Mouse (Mus musculus): ENCODE measurements around the gene Diaph2. TPM values are rescaled to one million over a fixed set of nuclear protein-coding genes. Genes with fewer than 3 reads are reported as not detected.
"Not testable (repeated sequence)": the region's sequence is repeated elsewhere in the genome, so short reads cannot be mapped to it uniquely, and the experiment has no call there.

Gene Diaph2
- polyA plus RNA-seq, 1 experiment from 2014 or later = 6.7 TPM

- peak; percentile 84 for ATAC-seq (ENCODE audit: low FRiP score, low read depth)
- Histone ChIP-seq H3K4me3 (no peak overlapping the region), H3K27me3 (no peaks in the 10 kb centered on the region), H3K36me3 (no peaks in the 10 kb centered on the region), H3K9ac (replicated peaks) (no peak overlapping the region), H3K4me1 (no peaks in the 10 kb centered on the region), H3K27ac (replicated peaks) (no peak overlapping the region), H3K4me2 (replicated peaks) (no peak overlapping the region), H3K9me3 (no peaks in the 10 kb centered on the region)
- WGBS = 55% methylated on average over 7 of the region's 7 CpGs
Measured at GRCm38 (mm10) chrX:130351480-130351879, 601.9 kb downstream of the Diaph2 start.

- Histone ChIP-seq H3K4me1 (no peaks in the 10 kb centered on the region), H3K4me2 (replicated peaks) (no peak overlapping the region), H3K27me3 (no peaks in the 10 kb centered on the region), H3K9me3 (no peaks in the 10 kb centered on the region), H3K27ac (replicated peaks) (no peak overlapping the region), H3K36me3 (no peaks in the 10 kb centered on the region), H3K9ac (replicated peaks) (no peak overlapping the region), H3K4me3 (no peak overlapping the region)
- no peak for ATAC-seq (ENCODE audit: low FRiP score, low read depth)
- WGBS = 42% methylated on average over 4 of the region's 4 CpGs
Measured at GRCm38 (mm10) chrX:130393508-130394145, 644.1 kb downstream of the Diaph2 start.

- no peaks in the 10 kb centered on the region for H3K27me3 ChIP-seq
- H3K36me3 ChIP-seq = no peaks in the 10 kb centered on the region
- H3K27ac ChIP-seq (replicated peaks) = no peak overlapping the region
- H3K4me3 ChIP-seq = no peak overlapping the region
- no peaks in the 10 kb centered on the region for H3K4me1 ChIP-seq
- 46% methylated on average over 3 of the region's 3 CpGs for WGBS
- H3K9me3 ChIP-seq = no peaks in the 10 kb centered on the region
- H3K9ac ChIP-seq (replicated peaks) = no peak overlapping the region
- no peak overlapping the region for H3K4me2 ChIP-seq (replicated peaks)
- ATAC-seq (ENCODE audit: low FRiP score, low read depth) = no peak
Measured at GRCm38 (mm10) chrX:130403214-130403613, 653.7 kb downstream of the Diaph2 start.

- not testable (repeated sequence) for H3K9ac ChIP-seq (replicated peaks); H3K4me3 ChIP-seq; H3K9me3 ChIP-seq; H3K4me1 ChIP-seq; ATAC-seq (ENCODE audit: low FRiP score, low read depth); H3K4me2 ChIP-seq (replicated peaks); H3K36me3 ChIP-seq; H3K27me3 ChIP-seq; H3K27ac ChIP-seq (replicated peaks)
- WGBS = 88% methylated on average over 3 of the region's 3 CpGs
Measured at GRCm38 (mm10) chrX:130407471-130407870, 657.9 kb downstream of the Diaph2 start.

GRCm38 (mm10) chrX:130408985-130409384 lies 659.4 kb downstream of the Diaph2 start:
- 89% methylated on average over 1 of the region's 1 CpGs for WGBS
- ATAC-seq (ENCODE audit: low FRiP score, low read depth) = no peak
- no peaks in the 10 kb centered on the region for H3K4me1 ChIP-seq

GRCm38 (mm10) chrX:130423134-130423533 lies 673.6 kb downstream of the Diaph2 start:
- 81% methylated on average over 2 of the region's 2 CpGs for WGBS
- Histone ChIP-seq H3K4me1 (no peaks in the 10 kb centered on the region), H3K27me3 (no peaks in the 10 kb centered on the region), H3K36me3 (no peaks in the 10 kb centered on the region), H3K4me2 (replicated peaks) (no peak overlapping the region), H3K9ac (replicated peaks) (no peak overlapping the region), H3K27ac (replicated peaks) (no peak overlapping the region), H3K9me3 (no peaks in the 10 kb centered on the region), H3K4me3 (no peak overlapping the region)
- no peak for ATAC-seq (ENCODE audit: low FRiP score, low read depth)

More at GRCm38 (mm10) chrX:130408985-130409384, 659.4 kb downstream of the Diaph2 start:
- no peak overlapping the region for H3K9ac ChIP-seq (replicated peaks)
- H3K27me3 ChIP-seq = no peaks in the 10 kb centered on the region
- H3K4me2 ChIP-seq (replicated peaks) = no peak overlapping the region
- no peak overlapping the region for H3K4me3 ChIP-seq
- no peaks in the 10 kb centered on the region for H3K9me3 ChIP-seq
- no peaks in the 10 kb centered on the region for H3K36me3 ChIP-seq
- no peak overlapping the region for H3K27ac ChIP-seq (replicated peaks)

GRCm38 (mm10) chrX:130451822-130452487 lies 702.4 kb downstream of the Diaph2 start:
- 40% methylated on average over 4 of the region's 4 CpGs for WGBS
- Histone ChIP-seq H3K9me3 (no peaks in the 10 kb centered on the region), H3K4me1 (no peaks in the 10 kb centered on the region), H3K9ac (replicated peaks) (no peak overlapping the region), H3K27me3 (no peaks in the 10 kb centered on the region), H3K4me3 (no peak overlapping the region), H3K4me2 (replicated peaks) (no peak overlapping the region), H3K27ac (replicated peaks) (no peak overlapping the region), H3K36me3 (no peaks in the 10 kb centered on the region)
- peak; percentile 41; the same call in 1 of the 2 replicates for ATAC-seq (ENCODE audit: low FRiP score, low read depth)

GRCm38 (mm10) chrX:130452488-130452823 lies 702.9 kb downstream of the Diaph2 start:
- H3K27me3 ChIP-seq = no peaks in the 10 kb centered on the region
- no peak overlapping the region for H3K27ac ChIP-seq (replicated peaks)
- H3K4me2 ChIP-seq (replicated peaks) = no peak overlapping the region
- WGBS = 78% methylated on average over 4 of the region's 4 CpGs
- H3K9ac ChIP-seq (replicated peaks) = no peak overlapping the region
- H3K4me1 ChIP-seq = no peaks in the 10 kb centered on the region
- peak; percentile 56 for ATAC-seq (ENCODE audit: low FRiP score, low read depth)
- no peak overlapping the region for H3K4me3 ChIP-seq
- no peaks in the 10 kb centered on the region for H3K9me3 ChIP-seq
- H3K36me3 ChIP-seq = no peaks in the 10 kb centered on the region

GRCm38 (mm10) chrX:130473133-130473532 lies 723.6 kb downstream of the Diaph2 start:
- no peak for ATAC-seq (ENCODE audit: low FRiP score, low read depth)
- H3K36me3 ChIP-seq = no peaks in the 10 kb centered on the region
- no peaks in the 10 kb centered on the region for H3K4me1 ChIP-seq
- no peaks in the 10 kb centered on the region for H3K27me3 ChIP-seq
- no peak overlapping the region for H3K4me3 ChIP-seq
- H3K4me2 ChIP-seq (replicated peaks) = no peak overlapping the region
- no peak overlapping the region for H3K9ac ChIP-seq (replicated peaks)
- no peak overlapping the region for H3K27ac ChIP-seq (replicated peaks)
- 40% methylated on average over 2 of the region's 2 CpGs for WGBS
- no peaks in the 10 kb centered on the region for H3K9me3 ChIP-seq

- Histone ChIP-seq H3K4me3 (no peak overlapping the region), H3K4me2 (replicated peaks) (no peak overlapping the region), H3K27me3 (no peaks in the 10 kb centered on the region), H3K36me3 (no peaks in the 10 kb centered on the region), H3K4me1 (no peaks in the 10 kb centered on the region), H3K27ac (replicated peaks) (no peak overlapping the region), H3K9ac (replicated peaks) (no peak overlapping the region), H3K9me3 (no peaks in the 10 kb centered on the region)
- 91% methylated on average over 1 of the region's 1 CpGs for WGBS
- ATAC-seq (ENCODE audit: low FRiP score, low read depth) = no peak
Measured at GRCm38 (mm10) chrX:130480877-130481276, 731.3 kb downstream of the Diaph2 start.

- H3K27me3 ChIP-seq = no peaks in the 10 kb centered on the region; the same call in 1 of the 2 replicates
- H3K27ac ChIP-seq (replicated peaks) = no peak overlapping the region
- H3K36me3 ChIP-seq = no peaks in the 10 kb centered on the region
- peak; percentile 30; the same call in 1 of the 2 replicates for ATAC-seq (ENCODE audit: low FRiP score, low read depth)
- no peak overlapping the region for H3K4me3 ChIP-seq
- no peaks in the 10 kb centered on the region for H3K9me3 ChIP-seq
- no peak overlapping the region for H3K4me2 ChIP-seq (replicated peaks)
- 66% methylated on average over 12 of the region's 12 CpGs for WGBS
- no peaks in the 10 kb centered on the region for H3K4me1 ChIP-seq
- no peak overlapping the region for H3K9ac ChIP-seq (replicated peaks)
Measured at GRCm38 (mm10) chrX:130502680-130503464, 753.3 kb downstream of the Diaph2 start.

GRCm38 (mm10) chrX:130503465-130503860 lies 753.9 kb downstream of the Diaph2 start:
- Histone ChIP-seq H3K36me3 (no peaks in the 10 kb centered on the region), H3K9me3 (no peaks in the 10 kb centered on the region), H3K4me1 (no peaks in the 10 kb centered on the region), H3K9ac (replicated peaks) (no peak overlapping the region), H3K4me2 (replicated peaks) (no peak overlapping the region), H3K27ac (replicated peaks) (no peak overlapping the region), H3K4me3 (no peak overlapping the region), H3K27me3 (no peaks in the 10 kb centered on the region; the same call in 1 of the 2 replicates)
- no peak for ATAC-seq (ENCODE audit: low FRiP score, low read depth)
- WGBS = 64% methylated on average over 3 of the region's 3 CpGs

Data from midbrain, embryonic 12.5 days (tissue).